Mouse (Mus musculus): Measurements from ENCODE around the gene Olfr1392. TPM values are rescaled to one million over a fixed set of nuclear protein-coding genes. Genes with fewer than 3 reads are reported as not detected.

The Olfr1392 gene
- total and polyA plus RNA-seq, 2 experiments from 2014 or later: 0.12 to 0.95 TPM

- WGBS: 88% methylated on average over 6 of the region's 6 CpGs
- Histone ChIP-seq H3K9ac (no peak overlapping the region), H3K36me3 (ENCODE audit: insufficient read depth) (peaks cover 18% of the 10 kb centered on the region; the same call in 1 of the 2 replicates), H3K27me3 (ENCODE audit: insufficient read depth, low read length) (no peaks in the 10 kb centered on the region), H3K9me3 (ENCODE audit: low read length) (no peaks in the 10 kb centered on the region), H3K27ac (ENCODE audit: low read depth, low read length) (no peak overlapping the region), H3K4me1 (ENCODE audit: insufficient read depth) (no peaks in the 10 kb centered on the region), H3K4me3 (ENCODE audit: low read depth, low read length) (no peak overlapping the region), H3K4me2 (ENCODE audit: low read depth) (no peak overlapping the region)
- DNase-seq (no peak), ATAC-seq (no peak)
- TF ChIP-seq CTCF (IDR thresholded peaks at IDR 0.05; ENCODE audit: low read depth): no peak
Measured at GRCm38 (mm10) chr11:49263149-49263548, 21.9 kb upstream of the Olfr1392 start.

- H3K4me2 ChIP-seq (ENCODE audit: low read depth): no peak overlapping the region
- DNase-seq: no peak
- WGBS: 91% methylated on average over 7 of the region's 7 CpGs
- H3K4me1 ChIP-seq (ENCODE audit: insufficient read depth): no peaks in the 10 kb centered on the region
- no peak overlapping the region for H3K9ac ChIP-seq
- no peak overlapping the region for H3K27ac ChIP-seq (ENCODE audit: low read depth, low read length)
- ATAC-seq: no peak
- no peak overlapping the region for H3K4me3 ChIP-seq (ENCODE audit: low read depth, low read length)
- peaks cover 18% of the 10 kb centered on the region; the same call in 1 of the 2 replicates for H3K36me3 ChIP-seq (ENCODE audit: insufficient read depth)
- no peaks in the 10 kb centered on the region for H3K27me3 ChIP-seq (ENCODE audit: insufficient read depth, low read length)
- no peak for TF ChIP-seq CTCF (IDR thresholded peaks at IDR 0.05; ENCODE audit: low read depth)
- no peaks in the 10 kb centered on the region for H3K9me3 ChIP-seq (ENCODE audit: low read length)
Measured at GRCm38 (mm10) chr11:49264081-49264480, 21.0 kb upstream of the Olfr1392 start.

- TF ChIP-seq CTCF (IDR thresholded peaks at IDR 0.05; ENCODE audit: low read depth): no peak
- 66% methylated on average over 11 of the region's 11 CpGs for WGBS
- Histone ChIP-seq H3K4me3 (ENCODE audit: low read depth, low read length) (no peak overlapping the region), H3K4me2 (ENCODE audit: low read depth) (no peak overlapping the region), H3K9ac (no peak overlapping the region), H3K27me3 (ENCODE audit: insufficient read depth, low read length) (no peaks in the 10 kb centered on the region), H3K9me3 (ENCODE audit: low read length) (no peaks in the 10 kb centered on the region), H3K4me1 (ENCODE audit: insufficient read depth) (no peaks in the 10 kb centered on the region), H3K27ac (ENCODE audit: low read depth, low read length) (no peak overlapping the region), H3K36me3 (ENCODE audit: insufficient read depth) (peaks cover 18% of the 10 kb centered on the region; the same call in 1 of the 2 replicates)
- no peak for ATAC-seq
- DNase-seq: no peak
Measured at GRCm38 (mm10) chr11:49264622-49265021, 20.5 kb upstream of the Olfr1392 start.

GRCm38 (mm10) chr11:49265101-49265500 is 20.0 kb upstream of the Olfr1392 start:
- no peak for ATAC-seq
- TF ChIP-seq CTCF (IDR thresholded peaks at IDR 0.05; ENCODE audit: low read depth): no peak
- no peak overlapping the region for H3K4me3 ChIP-seq (ENCODE audit: low read depth, low read length)
- no peak overlapping the region for H3K9ac ChIP-seq
- H3K9me3 ChIP-seq (ENCODE audit: low read length): no peaks in the 10 kb centered on the region
- H3K27ac ChIP-seq (ENCODE audit: low read depth, low read length): no peak overlapping the region
- no peaks in the 10 kb centered on the region for H3K4me1 ChIP-seq (ENCODE audit: insufficient read depth)
- DNase-seq: no peak
- WGBS: 87% methylated on average over 8 of the region's 8 CpGs
- H3K36me3 ChIP-seq (ENCODE audit: insufficient read depth): peaks cover 18% of the 10 kb centered on the region; the same call in 1 of the 2 replicates
- no peaks in the 10 kb centered on the region for H3K27me3 ChIP-seq (ENCODE audit: insufficient read depth, low read length)
- H3K4me2 ChIP-seq (ENCODE audit: low read depth): no peak overlapping the region

- 88% methylated on average over 6 of the region's 6 CpGs for WGBS
- H3K27ac ChIP-seq (ENCODE audit: low read depth, low read length): no peak overlapping the region
Measured at GRCm38 (mm10) chr11:49266671-49267070, 18.4 kb upstream of the Olfr1392 start.

GRCm38 (mm10) chr11:49267316-49267715 is 17.8 kb upstream of the Olfr1392 start:
- no peak for TF ChIP-seq CTCF (IDR thresholded peaks at IDR 0.05; ENCODE audit: low read depth)
- no peak for DNase-seq
- ATAC-seq: no peak
- Histone ChIP-seq H3K4me2 (ENCODE audit: low read depth) (no peak overlapping the region), H3K4me1 (ENCODE audit: insufficient read depth) (no peaks in the 10 kb centered on the region), H3K27me3 (ENCODE audit: insufficient read depth, low read length) (no peaks in the 10 kb centered on the region), H3K9me3 (ENCODE audit: low read length) (no peaks in the 10 kb centered on the region), H3K9ac (no peak overlapping the region), H3K27ac (ENCODE audit: low read depth, low read length) (no peak overlapping the region), H3K4me3 (ENCODE audit: low read depth, low read length) (no peak overlapping the region), H3K36me3 (ENCODE audit: insufficient read depth) (0 out of 2 replicates have a peak, but pooled peaks cover under 1% of the 10 kb centered on the region)
- 82% methylated on average over 10 of the region's 10 CpGs for WGBS

More at GRCm38 (mm10) chr11:49266671-49267070, 18.4 kb upstream of the Olfr1392 start:
- H3K4me2 ChIP-seq (ENCODE audit: low read depth): no peak overlapping the region
- no peak overlapping the region for H3K9ac ChIP-seq
- 0 out of 2 replicates have a peak, but pooled peaks cover 7% of the 10 kb centered on the region for H3K36me3 ChIP-seq (ENCODE audit: insufficient read depth)
- ATAC-seq (no peak), DNase-seq (no peak)
- TF ChIP-seq CTCF (IDR thresholded peaks at IDR 0.05; ENCODE audit: low read depth): no peak
- no peaks in the 10 kb centered on the region for H3K9me3 ChIP-seq (ENCODE audit: low read length)
- H3K4me1 ChIP-seq (ENCODE audit: insufficient read depth): no peaks in the 10 kb centered on the region
- H3K27me3 ChIP-seq (ENCODE audit: insufficient read depth, low read length): no peaks in the 10 kb centered on the region
- no peak overlapping the region for H3K4me3 ChIP-seq (ENCODE audit: low read depth, low read length)

- Histone ChIP-seq H3K36me3 (ENCODE audit: insufficient read depth) (no peaks in the 10 kb centered on the region), H3K27ac (ENCODE audit: low read depth, low read length) (no peak overlapping the region), H3K4me3 (ENCODE audit: low read depth, low read length) (no peak overlapping the region), H3K27me3 (ENCODE audit: insufficient read depth, low read length) (no peaks in the 10 kb centered on the region), H3K4me1 (ENCODE audit: insufficient read depth) (no peaks in the 10 kb centered on the region), H3K4me2 (ENCODE audit: low read depth) (no peak overlapping the region), H3K9me3 (ENCODE audit: low read length) (no peaks in the 10 kb centered on the region), H3K9ac (no peak overlapping the region)
- DNase-seq: no peak
- no peak for TF ChIP-seq CTCF (IDR thresholded peaks at IDR 0.05; ENCODE audit: low read depth)
- 82% methylated on average over 15 of the region's 15 CpGs for WGBS
- ATAC-seq: no peak
Measured at GRCm38 (mm10) chr11:49267970-49268579, 17.0 kb upstream of the Olfr1392 start.
